Mouse (Mus musculus) liver, adult 2 months (tissue): ENCODE measurements at regions not wholly inside any gene's neighbourhood (a gene's known extent, or its start where the extent isn't known, plus 50 kb on each side); places are given as distances from the start of the nearest gene placed in this dataset.

Experiments
- CTCF ChIP-seq: fragments of 200-500 bp; IDR thresholded peaks from 2 replicates; pipeline ENCODE4 v1.5.1; 2011; ENCODE audit warnings: low read depth, low read length, control low read depth
- POLR2A ChIP-seq: fragments of 200-500 bp; IDR thresholded peaks from 2 replicates; pipeline ENCODE4 v1.6.1; 2011; ENCODE audit warnings: low read length, control low read depth; ENCODE audit not compliant: insufficient read depth; ENCODE audit errors: extremely low read depth

DNA sequence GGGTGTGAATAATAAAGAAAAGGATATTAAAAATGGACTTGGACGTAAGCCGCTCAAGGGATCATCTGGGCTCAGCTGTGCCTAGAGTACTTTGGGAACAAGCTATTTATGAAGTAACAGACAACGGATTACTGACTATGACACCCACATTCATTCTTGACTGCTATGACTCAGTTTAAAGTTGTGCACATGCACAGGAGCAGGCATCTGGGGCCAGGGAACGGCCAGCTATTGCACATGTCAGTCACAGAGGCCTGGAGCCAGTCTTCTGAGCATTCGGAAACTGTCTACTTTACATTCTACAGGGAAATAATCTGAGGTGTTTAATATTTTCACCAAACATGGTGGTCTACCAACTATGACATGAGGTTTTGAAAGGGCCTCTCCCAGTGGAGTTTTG, 639.0 kb upstream of the 2610301B20Rik start:
- TF ChIP-seq POLR2A = no peak
- TF ChIP-seq CTCF = no peak
